Mouse (Mus musculus) liver, postnatal 0 days (tissue): ENCODE results near the gene Ptges.
A peak's percentile ranks its signal among the peaks of the same experiment; 100 is the strongest.

ENCODE experiments used
- CTCF ChIP-seq: sonication (generic); IDR thresholded peaks from 2 replicates; pipeline ENCODE4 v1.5.1; 2016; ENCODE audit warnings: antibody characterized with exemption, low read depth
- EP300 ChIP-seq: IDR thresholded peaks from 2 replicates; pipeline ENCODE4 v1.6.1; 2016; ENCODE audit warnings: antibody characterized with exemption, low read depth, mild to moderate bottlenecking

GRCm38 (mm10) chr2:30891002-30891401 is 38.7 kb downstream of the Ptges start:
- peak; percentile 80 for TF ChIP-seq CTCF
- TF ChIP-seq EP300: no peak
